Mouse (Mus musculus) neural tube, embryonic 10.5 days (tissue): ENCODE results near the gene Rpap2.

Experiments
- DNase-seq: peaks from one replicate; pipeline ENCODE4 v3.0.0-alpha.2; 2017; ENCODE audit warnings: low spot score; ENCODE audit errors: extremely low spot score

The Rpap2 gene

DNA sequence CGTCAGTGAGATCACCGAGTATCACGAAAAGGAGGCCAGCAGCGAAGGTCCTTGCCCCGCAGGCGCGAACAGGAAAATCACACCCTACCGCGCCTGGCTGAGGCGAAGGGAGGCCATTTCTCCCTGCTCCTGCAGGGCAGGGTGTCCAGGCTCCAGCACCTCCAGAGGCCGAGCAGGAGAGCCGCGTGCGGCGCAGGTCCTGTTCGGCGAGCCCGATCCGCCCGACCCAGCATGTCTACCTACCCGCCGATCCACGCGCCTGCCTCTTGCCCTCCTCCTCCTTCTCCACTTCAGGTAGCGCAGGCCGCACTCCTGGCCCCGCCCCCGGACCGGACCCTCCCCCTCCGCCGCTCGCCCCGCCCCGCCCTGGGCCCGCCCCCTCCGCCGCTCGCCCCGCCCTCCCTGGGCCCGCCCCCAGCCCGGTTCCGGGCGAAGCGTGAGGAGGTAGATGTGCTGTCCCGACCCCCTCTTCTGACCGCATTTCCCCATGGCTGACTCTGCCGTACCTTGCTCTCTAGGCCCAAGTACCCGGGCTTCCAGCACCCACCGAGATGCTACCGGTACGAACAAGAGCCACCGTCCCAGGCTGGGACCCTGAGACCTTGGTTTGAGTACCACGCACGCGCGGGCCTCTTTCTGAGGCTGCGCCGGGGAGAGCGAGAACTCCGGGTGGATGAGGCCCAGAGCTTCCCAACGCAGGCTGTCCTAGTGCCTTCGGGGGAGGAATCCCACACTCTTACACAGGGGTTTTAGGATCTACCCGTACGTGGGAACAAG lies at the start of gene Rpap2, which contains the start of gene Glmn:
Gene Rpap2 (plus strand): TSS at position 73 of the 777 bp plus-strand sequence.
Gene Glmn (minus strand): TSS at position 588 of the 777 bp plus-strand sequence.
- peak; percentile 92 for DNase-seq

DNA sequence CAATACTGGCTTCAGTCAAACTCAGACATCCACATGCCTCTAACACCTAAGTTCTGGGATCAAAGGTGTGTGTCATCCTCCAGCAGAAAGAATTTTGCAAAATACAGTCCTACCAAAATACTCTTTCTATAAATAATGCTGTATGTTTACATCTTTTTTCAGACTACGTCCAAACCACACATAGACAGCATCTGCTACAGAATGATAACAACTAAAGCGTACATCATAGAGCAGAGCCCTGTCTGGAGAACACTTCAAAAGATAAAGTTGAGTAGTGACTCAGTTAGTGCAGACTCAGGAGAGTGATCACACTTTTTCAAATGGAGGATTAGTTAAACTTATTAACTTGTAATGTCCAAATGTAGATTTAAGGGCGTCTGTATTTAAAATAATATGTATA lies 49.2 kb upstream of the Rpap2 start:
- no peak for DNase-seq

DNA sequence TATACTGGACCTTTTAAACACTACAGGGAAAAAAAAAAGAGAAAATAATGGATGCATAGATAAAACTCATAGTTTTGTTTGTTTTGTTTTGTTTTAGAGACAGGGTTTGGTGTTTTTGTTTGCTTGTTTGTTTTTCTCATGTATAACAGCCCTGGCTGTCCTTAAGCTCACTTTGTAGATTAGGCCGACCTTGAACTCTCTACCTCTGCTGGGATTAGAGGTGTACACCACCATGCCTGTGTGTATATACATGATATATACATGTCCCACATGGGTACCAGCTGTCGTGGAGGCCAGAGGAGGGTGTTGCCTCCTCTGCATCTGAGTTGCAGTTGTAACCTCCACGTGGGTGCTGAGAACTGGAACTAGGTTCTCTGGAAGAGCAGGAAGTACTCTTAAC lies 48.7 kb upstream of the Rpap2 start:
- no peak for DNase-seq

DNA sequence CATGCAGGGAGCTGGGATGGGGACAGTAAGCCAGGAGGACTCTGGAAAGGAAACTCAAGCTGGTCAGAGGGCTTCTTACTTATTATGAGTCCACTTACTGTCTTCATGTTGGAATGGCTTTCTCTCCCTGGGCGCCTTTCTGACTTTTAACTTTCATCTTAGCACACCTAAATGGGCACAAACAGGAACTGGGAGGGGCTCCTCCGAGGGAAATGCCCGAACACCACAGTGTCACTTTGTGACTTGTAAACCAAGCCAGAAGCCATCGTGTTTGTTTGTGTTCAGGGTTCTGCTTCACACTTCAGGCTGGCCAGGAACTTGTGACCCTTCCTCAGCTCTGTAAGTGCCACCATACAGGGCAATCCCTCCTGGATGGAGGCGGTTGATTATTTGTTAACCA lies 42.8 kb upstream of the Rpap2 start:
- DNase-seq = no peak

DNA sequence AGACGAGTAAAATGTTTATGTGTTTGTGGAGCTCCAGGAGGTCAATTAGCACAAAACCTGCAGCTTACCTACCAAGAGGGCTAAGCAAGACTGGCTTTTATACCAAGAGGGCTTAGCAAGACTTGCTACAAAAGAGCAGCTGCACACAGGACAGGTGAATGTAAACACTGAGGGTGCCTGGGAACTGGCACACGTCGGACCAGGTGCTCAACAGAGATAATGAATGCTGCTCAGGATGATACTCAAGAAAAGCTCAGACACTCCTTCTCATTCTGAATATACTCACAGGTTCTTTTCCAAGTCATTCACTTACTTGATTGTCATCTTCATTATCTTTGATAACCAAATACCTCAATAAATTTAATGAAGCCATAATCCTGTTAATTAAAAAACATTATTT lies 40.2 kb upstream of the Rpap2 start:
- DNase-seq = no peak

DNA sequence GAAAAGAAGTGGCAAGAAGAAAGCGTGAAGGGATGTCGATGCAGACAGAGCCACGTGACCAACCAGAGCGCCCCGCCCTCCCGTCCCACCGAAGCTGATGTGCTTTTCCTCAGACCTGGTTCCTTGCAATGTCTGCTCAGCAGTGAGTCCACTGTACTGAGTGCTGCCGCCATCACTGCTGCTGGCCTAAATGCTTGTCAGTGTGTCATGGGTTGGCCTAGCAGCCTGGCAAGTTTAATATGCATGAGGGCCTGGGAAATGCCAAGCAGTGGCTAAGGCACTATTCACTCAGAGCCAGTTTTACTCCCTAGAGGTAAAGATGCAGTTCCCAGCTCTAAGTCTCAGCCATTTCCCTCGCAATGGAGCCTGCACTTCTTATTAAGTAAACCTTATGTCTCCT lies 28.0 kb upstream of the Rpap2 start:
- no peak for DNase-seq

DNA sequence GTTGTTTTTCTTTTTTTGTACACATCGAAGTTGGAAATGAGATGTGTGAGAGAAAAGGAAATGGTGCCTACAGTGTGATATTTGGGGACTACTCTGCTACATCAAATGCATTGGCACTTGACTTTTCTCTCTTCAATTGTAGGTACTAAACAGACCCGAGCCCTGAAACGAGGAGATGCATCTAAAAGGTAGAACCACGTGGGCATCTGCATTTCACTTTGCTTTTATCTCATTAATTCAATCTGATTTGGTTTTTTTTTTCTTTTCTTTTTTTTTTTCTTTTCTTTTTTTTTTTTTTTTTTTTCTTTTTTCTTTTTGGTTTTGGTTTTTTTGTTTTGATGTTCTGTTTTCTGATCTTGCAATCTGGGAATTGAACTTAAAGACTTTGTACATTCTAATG lies 1.2 kb downstream of the Rpap2 start:
- no peak for DNase-seq

DNA sequence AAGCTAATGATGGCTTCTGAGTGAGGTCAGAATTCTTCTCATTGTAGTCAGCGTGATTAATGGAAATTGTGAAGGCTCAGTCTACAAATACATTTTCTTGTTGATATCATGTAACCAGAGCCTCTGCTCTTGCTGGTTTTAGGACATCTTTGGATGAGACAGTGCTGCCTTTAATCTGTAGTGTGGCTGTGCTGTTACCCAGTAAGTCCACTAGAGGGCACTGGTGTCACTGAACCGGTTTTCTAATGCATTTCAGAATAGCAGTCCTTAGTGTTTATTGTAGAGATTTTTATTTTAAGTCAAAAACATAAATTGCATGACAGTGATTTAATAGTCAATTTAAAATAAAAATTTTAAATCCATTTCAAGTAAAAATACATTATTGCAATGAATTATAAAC lies 14.1 kb downstream of the Rpap2 start:
- DNase-seq = peak; percentile 55

DNA sequence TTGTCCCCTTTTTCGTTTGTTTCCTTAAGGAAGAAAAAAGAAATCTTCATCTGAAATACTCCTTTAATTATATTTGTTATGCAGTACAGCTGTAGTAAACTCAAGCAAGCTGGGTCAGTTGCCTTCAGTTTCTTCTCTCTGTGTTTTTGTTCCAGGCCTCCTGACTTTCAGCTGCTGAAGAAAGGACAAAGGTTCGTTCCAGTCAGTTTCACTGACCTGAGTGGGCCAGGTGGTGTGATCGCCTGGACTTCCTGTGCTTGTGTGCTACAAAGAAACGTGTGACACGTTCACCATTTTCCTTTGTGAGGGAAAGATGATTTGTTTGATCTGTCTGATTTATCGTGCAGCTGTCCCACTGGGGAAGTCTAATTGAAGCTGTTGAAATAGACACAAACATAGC lies 20.8 kb downstream of the Rpap2 start:
- DNase-seq = no peak

DNA sequence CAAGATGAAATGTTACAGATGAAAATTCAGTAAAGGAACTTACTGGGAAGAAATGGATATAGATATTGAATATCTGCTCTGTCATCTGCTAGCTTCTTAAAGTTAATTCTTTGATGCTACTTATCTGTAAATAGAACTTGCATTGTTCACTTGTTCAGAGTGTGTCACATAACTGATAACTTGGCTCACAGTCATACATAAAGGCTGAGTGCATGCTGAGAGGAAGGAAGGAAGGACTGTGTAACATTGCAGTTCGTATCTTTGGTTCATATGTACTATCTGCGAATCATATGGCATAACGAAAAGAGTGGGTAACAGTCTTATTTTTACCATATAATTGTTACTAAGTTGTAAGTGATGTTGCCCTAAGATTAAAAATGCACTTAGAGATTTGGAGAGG lies 24.2 kb downstream of the Rpap2 start:
- DNase-seq = no peak

DNA sequence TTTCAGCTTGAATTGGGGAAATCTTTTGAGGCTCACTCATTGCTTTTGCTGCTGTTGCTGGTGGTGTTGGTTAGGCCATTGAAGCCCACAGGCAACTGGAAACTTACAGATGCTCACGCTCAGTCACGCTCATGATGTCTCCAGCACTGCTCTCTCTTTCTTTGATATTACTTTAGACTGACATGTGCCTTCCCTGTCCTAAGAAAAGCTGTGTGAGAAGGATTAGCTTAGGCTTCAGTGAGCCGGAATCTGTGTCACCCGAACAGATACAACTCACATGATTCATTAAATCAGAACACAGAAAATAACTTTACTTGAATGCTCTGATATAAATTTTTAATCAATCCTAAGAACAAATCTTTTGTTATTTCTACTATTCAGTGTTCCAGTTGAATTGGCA lies 36.5 kb downstream of the Rpap2 start:
- DNase-seq = no peak

DNA sequence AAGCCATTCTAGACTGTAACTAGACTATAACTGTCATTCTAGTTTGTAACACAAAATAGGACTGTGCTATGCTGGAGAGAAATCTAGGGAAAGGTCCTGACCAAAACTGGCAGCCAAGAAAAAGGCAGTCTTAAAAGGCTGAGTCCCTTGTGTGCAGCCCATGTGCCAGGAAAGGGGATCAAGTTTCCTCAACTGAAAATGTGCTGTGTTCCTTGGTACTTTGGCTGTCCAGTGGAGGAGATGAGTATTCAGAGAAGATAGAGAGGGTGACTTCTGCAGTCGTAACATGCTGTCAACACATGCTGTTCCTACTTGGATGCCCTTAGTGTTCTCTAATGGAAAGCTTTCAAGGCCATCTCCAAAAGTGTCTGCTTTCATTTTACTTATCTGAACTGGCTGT lies 39.9 kb downstream of the Rpap2 start:
- no peak for DNase-seq

DNA sequence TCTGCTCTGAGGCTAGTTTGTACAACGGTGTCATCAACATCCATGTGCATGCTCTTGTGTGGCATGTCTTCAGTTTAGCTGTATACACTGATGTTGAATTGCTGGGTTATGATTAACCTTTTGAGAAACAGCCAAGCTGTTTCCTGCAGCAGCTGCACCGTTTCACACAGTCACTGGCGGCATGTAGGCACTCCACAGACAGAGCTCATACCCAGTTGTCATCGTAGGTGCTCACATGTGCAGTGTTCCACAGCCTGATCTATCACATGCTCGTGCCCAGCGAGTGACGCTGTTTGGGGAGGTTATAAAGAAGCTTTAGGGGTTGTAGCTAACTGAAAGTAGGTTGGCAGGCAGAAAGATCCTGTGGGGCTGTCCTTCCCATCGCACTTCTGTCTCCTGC lies 41.2 kb downstream of the Rpap2 start:
- DNase-seq = no peak

DNA sequence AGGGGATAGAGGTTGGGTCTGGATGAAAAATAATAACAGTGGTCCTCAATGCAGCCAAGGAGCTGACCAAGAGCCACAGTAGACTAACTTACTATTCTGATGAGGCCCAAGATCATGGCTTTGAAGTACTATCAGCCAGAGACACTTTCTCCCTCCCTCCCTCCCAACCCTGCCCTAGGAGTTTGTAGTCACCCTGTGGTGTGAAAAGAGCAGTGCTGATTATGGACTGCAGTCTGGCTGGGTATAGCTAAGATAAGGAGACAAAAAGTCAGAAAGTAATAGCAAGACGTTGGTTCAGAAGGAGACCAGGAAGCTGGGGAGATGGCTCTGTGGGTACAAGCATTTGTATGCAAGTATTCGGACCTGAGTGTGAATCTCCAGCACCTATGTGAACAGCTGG lies 47.4 kb downstream of the Rpap2 start:
- DNase-seq = no peak

DNA sequence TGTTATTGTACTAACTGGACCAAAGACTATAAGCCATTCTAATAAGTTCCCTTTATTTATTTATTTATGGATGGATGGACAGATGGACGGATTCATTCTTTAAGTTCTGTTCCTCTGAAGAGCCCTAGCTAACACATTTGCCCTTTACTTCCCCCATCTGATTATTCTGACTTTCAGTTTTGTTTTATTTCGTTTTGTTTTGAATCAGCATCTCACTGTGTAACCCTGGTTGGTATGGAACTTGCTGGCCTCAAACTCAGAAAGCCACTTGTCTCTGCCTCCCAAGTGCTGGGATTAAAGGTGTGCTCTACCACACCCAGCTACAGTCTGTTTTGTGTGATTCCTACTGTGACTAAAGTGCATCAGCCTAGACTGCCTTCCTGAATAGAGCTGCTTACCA lies 48.8 kb downstream of the Rpap2 start:
- DNase-seq = no peak

DNA sequence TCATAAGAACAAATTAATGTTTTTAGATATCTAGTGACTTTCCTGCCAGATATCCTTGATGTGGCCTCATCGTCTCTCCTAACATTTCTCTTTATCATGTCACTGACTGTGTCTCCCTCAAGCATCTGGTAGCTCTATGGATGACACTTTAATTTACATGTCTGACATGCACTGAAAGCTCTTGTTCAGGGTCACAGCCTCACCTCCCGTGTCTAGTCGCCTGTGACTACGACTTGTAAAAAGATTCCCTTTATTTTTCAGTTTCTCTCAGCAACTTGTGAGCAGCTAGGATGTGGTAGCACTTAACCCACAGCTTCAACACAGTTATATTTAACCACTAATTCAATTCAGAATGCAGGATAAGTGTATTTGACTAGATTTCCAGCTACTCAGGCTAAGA lies 50.4 kb downstream of the Rpap2 start:
- DNase-seq = no peak

DNA sequence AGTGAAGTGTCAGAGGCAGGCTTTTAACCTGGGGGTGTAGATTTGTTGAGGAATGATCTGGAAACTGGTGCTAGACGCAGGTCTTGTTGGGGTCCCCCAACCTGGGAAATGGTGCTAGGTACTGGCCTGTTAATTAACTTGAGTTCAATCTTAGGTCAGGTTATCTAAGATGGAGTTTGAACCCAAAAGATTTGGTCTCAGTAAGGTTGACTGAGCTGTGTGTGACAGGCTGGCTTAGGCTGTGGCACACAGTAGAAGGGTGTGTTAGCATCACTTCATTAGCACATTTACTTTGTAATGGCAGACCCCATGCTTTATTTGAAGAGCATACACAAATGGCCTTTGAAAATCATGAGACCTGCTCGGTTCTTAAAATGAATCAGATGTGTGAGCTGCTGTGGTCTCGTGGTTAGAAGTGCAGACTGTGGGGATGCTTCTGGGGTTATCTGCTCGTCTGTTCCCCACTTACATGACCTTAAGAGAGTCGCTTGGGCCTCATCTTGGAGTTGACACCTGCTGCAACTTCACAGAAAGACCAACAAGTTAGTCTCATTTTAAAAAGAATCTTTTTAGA lies 51.5 kb downstream of the Rpap2 start:
- DNase-seq = no peak

DNA sequence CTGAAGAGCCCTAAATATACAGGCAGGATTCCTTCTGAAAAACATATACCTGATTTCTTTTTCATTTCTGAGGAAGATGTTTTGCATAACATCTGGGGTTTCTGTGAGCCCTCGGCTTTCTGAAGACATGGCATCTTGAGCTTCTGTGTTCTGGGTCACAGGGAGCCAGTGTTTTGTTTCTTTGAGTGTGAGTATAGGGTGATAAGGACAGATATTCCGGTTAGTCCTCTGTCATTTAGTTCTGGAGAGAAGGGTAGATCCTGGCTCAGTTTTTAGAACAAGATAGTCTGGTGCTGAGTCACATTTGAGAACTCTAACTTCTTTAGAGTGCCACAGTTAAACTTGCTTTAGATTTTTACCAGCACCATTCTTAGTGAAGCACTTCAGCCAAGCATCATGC lies 52.5 kb downstream of the Rpap2 start:
- DNase-seq = no peak

DNA sequence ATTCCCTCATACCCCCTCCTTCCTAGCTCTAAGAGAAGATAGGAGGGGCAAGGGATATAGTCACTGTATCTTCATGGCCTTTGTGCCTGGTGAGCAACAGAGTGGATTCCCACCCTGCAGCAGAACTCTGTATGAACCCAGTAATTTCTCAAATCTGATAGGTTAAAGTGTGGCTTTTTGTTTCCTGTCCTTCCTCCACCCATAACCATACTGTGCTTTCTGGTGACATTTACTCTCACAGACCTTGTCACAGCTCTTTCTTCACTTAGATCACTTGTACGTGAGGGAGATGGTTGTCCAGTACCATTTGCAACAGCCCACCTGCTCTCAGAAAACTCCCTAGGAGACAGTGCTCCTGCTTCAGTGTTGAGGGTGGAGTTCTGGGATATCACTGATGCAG lies 53.3 kb downstream of the Rpap2 start:
- no peak for DNase-seq

DNA sequence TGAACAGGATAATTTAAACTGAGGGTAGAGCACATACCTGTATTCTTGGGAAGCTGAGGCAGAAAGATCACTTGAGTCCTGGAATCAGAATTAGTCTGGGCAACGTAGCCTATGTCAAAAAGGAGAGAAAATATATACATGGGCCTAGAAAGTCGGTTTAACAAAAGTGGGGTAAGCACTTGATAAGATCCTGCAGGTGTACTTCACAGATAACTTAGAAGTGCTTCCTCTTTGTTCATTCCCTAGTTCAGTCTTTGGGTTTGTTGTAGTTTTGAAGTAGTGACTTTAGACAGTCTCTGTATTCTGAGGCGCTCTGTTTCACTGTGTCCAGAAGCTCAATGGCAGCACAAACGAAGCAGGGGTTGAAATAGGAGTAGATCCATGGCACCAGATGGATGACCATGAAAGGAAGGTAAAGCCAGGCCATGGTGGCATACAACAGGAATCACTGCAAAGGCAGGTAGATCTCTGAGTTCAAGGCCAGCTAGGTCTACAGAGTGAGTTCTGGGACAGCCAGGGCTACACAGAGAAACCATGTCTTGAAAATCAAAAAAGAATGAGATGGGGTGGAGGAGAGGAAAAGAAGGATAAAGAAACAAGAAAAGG lies 55.0 kb downstream of the Rpap2 start:
- DNase-seq = no peak

DNA sequence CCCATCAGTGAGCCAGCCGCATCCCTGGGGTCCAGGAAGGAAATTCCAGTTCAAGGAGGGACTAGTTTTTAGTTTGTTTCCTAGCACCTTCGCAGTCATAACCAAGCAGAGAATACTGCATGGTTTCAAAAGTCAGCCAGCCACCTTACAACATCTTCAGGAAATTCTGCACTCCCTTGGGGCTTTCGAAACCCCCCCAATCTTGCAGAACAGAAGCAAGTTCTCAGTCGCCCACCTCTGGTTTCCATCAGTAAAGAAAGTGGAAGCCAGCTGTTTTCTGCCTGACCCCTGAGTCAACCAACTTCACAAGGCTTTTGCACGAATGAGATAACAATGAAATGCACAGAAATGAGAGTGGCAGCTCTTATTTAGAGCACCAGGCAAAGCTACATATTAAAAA lies 81.2 kb downstream of the Rpap2 start:
- no peak for DNase-seq

DNA sequence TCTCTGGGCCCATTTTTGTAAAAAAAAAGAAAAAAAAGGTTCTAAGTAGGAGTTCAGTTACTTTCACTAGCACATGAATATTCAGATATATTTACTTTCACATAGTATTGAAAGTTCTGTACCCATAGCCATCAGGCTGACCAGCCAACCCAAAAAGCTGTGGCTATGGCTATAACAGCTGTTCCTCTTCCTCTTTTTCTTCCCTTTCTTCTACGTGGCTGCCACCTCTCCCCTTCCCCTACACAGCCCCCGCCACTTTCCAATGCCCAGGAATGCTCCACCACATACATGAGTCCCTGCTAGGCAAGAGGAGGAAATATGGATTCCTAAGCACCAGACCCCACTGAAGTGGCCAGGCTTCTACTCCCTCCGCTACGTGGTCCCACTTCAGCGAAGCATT lies 84.1 kb downstream of the Rpap2 start:
- DNase-seq = no peak

DNA sequence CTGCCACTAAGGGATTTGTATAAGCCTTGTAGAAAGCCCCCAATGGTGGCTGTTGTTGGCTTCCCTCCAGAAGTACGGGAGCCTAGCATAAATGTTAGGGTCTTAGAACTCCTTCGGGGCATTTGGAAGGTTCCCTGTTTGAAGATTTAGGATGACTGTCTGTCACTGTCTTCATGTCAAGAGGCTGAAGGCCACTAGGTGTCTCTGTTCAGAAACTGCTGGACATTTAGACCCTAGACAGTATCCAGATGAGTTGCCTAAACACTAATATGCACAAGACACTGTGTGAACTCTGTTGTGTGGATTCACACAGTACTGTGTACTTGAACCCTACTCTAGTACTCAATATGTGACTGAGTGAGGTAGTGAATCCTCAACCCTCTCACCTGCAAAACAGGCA lies 87.2 kb downstream of the Rpap2 start:
- no peak for DNase-seq
